Comparison of ENCODE assay signal across 9 mouse cellular contexts in the genomic region with DNA sequence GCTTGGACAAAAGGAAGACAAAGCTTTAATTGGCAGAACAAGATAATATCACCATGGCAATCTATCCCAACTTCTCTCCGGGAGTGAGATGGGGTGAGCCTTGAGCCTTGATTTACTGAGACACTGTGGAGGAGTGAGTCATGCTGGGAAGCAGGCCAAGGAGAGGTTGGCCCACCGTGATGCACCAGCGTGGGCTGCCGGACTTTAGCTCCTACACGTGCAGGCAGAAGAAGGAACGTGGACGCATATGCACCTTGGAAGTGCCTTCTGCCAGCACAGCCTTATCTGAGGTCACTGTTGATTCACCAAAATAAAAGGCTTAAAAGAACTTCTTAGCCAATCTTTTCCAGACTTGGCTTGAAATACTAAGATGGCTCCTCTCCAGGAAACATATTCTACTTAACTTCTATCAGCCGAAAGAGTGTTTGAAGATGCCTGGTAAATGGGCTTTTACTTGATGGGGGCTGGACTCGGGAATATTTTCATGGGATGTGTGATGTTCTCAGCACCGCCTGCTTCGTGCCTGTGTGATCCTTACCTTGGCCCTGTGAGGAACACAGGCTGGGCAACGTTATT.
A peak's percentile ranks its signal among the peaks of the same experiment; 100 is the strongest.
DNase-seq lines count a peak whose midpoint lies in the region.
"Had no signal": no experiment of that assay in that cellular context is flagged by ENCODE, and none has a peak within 500 bp of the region (broad histone marks: within the 10 kb centered on the region; RNA-seq: fewer than 3 reads in every experiment).

No protein-coding gene starts in this region.

- H3K27me3 ChIP-seq in limb, embryonic 10.5 days (ENCODE audit: low read depth, poor library complexity, severe bottlenecking), result no peaks in the 10 kb centered on the region
- H3K27me3 ChIP-seq: midbrain, embryonic 12.5 days had no signal

- H3K36me3 ChIP-seq in limb, embryonic 10.5 days, result peaks cover 7% of the 10 kb centered on the region; the same call in 1 of the 2 replicates

- no peak overlapping the region for H3K4me3 ChIP-seq in limb, embryonic 10.5 days
- H3K4me3 ChIP-seq: forebrain, embryonic 10.5 days; midbrain, embryonic 12.5 days had no signal

- H3K9me3 ChIP-seq in limb, embryonic 10.5 days (replicated peaks), result no peaks in the 10 kb centered on the region
- H3K9me3 ChIP-seq: forebrain, embryonic 10.5 days had no signal

- no peaks in the 10 kb centered on the region for H3K4me1 ChIP-seq in limb, embryonic 10.5 days
- H3K4me1 ChIP-seq: forebrain, embryonic 10.5 days; midbrain, embryonic 12.5 days had no signal

- H3K27ac ChIP-seq in limb, embryonic 10.5 days, result no peak overlapping the region
- H3K27ac ChIP-seq: forebrain, embryonic 10.5 days; midbrain, embryonic 12.5 days had no signal

- WGBS in limb, embryonic 10.5 days, result 92% methylated on average over 12 of the region's 12 CpGs

- peak; percentile 50 for DNase-seq in kidney, postnatal 10 days
- no peak for DNase-seq in kidney, adult 11 months
- peak; percentile 58 to 64 for DNase-seq in adrenal gland, adult 18-20 months (ENCODE audit: low spot score in 2 of 2)
- DNase-seq in adrenal gland, postnatal 36 days, result peak; percentile 80 to 83
- peak; percentile 56 for DNase-seq in lung, postnatal 36 days
- DNase-seq in limb, embryonic 10.5 days (ENCODE audit: low spot score), result no peak
- no peak for DNase-seq in layer of hippocampus, postnatal 10 days (ENCODE audit: low spot score in 2 of 2)

Comparison
In these comparisons a context has a peak if more than half of its experiments do, and no peak if none do; other contexts are left out.
1. DNase-seq: peak in kidney, postnatal 10 days (single experiment), adrenal gland, adult 18-20 months (2 of 2), adrenal gland, postnatal 36 days (2 of 2) and lung, postnatal 36 days (single experiment); none in kidney, adult 11 months (single experiment), limb, embryonic 10.5 days (single experiment) and layer of hippocampus, postnatal 10 days (0 of 2).